In genomic region chr7:119532924-119533323, GRCm38 (mm10) we compare ENCODE assay signal across 38 mouse cellular contexts. TPM values are rescaled to one million over a fixed set of nuclear protein-coding genes. Genes with fewer than 3 reads are reported as not detected.
"Had no signal": no experiment of that assay in that cellular context is flagged by ENCODE, and none has a peak within 500 bp of the region (broad histone marks: within the 10 kb centered on the region; RNA-seq: fewer than 3 reads in every experiment).

No protein-coding gene starts in this region.

- H3K4me1 ChIP-seq: limb, embryonic 10.5 days; limb, embryonic 12.5 days; limb, embryonic 13.5 days; limb, embryonic 15.5 days; liver, embryonic 12.5 days; liver, embryonic 13.5 days; liver, embryonic 15.5 days; lung, embryonic 15.5 days; megakaryocyte, embryonic 14.5 days; midbrain, embryonic 10.5 days; midbrain, embryonic 12.5 days; midbrain, embryonic 13.5 days; midbrain, embryonic 15.5 days; neural tube, embryonic 12.5 days had no signal

- H3K9ac ChIP-seq: limb, embryonic 12.5 days; limb, embryonic 13.5 days; limb, embryonic 15.5 days; liver, embryonic 12.5 days; liver, embryonic 13.5 days; liver, embryonic 14.5 days; liver, embryonic 15.5 days; liver, postnatal 0 days; lung, embryonic 14.5 days; lung, embryonic 15.5 days; midbrain, embryonic 12.5 days; midbrain, embryonic 13.5 days; midbrain, embryonic 15.5 days; neural tube, embryonic 12.5 days had no signal

- H3K4me2 ChIP-seq: limb, embryonic 12.5 days; limb, embryonic 13.5 days; limb, embryonic 15.5 days; liver, embryonic 11.5 days; liver, embryonic 12.5 days; liver, embryonic 13.5 days; liver, embryonic 15.5 days; lung, embryonic 14.5 days; lung, embryonic 15.5 days; midbrain, embryonic 11.5 days; midbrain, embryonic 12.5 days; midbrain, embryonic 13.5 days; midbrain, embryonic 15.5 days; neural tube, embryonic 12.5 days had no signal

- H3K4me3 ChIP-seq: limb, embryonic 10.5 days; limb, embryonic 12.5 days; limb, embryonic 13.5 days; limb, embryonic 15.5 days; liver, embryonic 12.5 days; liver, embryonic 13.5 days; liver, embryonic 15.5 days; lung, embryonic 15.5 days; megakaryocyte, embryonic 14.5 days; midbrain, embryonic 10.5 days; midbrain, embryonic 12.5 days; midbrain, embryonic 13.5 days; midbrain, embryonic 15.5 days; myocyte; neural tube, embryonic 12.5 days had no signal

- H3K9me3 ChIP-seq: limb, embryonic 10.5 days; limb, embryonic 12.5 days; limb, embryonic 13.5 days; limb, embryonic 15.5 days; liver, embryonic 12.5 days; liver, embryonic 13.5 days; liver, embryonic 15.5 days; lung, embryonic 15.5 days; megakaryocyte, embryonic 14.5 days; midbrain, embryonic 10.5 days; midbrain, embryonic 12.5 days; midbrain, embryonic 13.5 days; midbrain, embryonic 15.5 days; neural tube, embryonic 12.5 days had no signal

- H3K36me3 ChIP-seq: limb, embryonic 10.5 days; limb, embryonic 12.5 days; limb, embryonic 13.5 days; limb, embryonic 15.5 days; liver, embryonic 12.5 days; liver, embryonic 13.5 days; liver, embryonic 15.5 days; lung, embryonic 15.5 days; midbrain, embryonic 10.5 days; midbrain, embryonic 12.5 days; midbrain, embryonic 13.5 days; midbrain, embryonic 15.5 days; neural tube, embryonic 12.5 days had no signal

- DNase-seq: left cerebral cortex, postnatal 4 days; liver; liver, embryonic 13.5 days; liver, postnatal 0 days; lung, adult 18-20 months; lung, adult 2 months; lung, embryonic 14.5 days; lung, postnatal 10 days; lung, postnatal 14 days; lung, postnatal 36 days; lung, postnatal 4 days; midbrain, embryonic 14.5 days had no signal

- H3K27ac ChIP-seq: limb, embryonic 10.5 days; limb, embryonic 12.5 days; limb, embryonic 13.5 days; limb, embryonic 15.5 days; liver, embryonic 12.5 days; liver, embryonic 13.5 days; liver, embryonic 14.5 days; liver, embryonic 15.5 days; lung, embryonic 15.5 days; macrophage; midbrain, embryonic 10.5 days; midbrain, embryonic 12.5 days; midbrain, embryonic 13.5 days; midbrain, embryonic 15.5 days; neural tube, embryonic 12.5 days had no signal

- ATAC-seq: liver, embryonic 12.5 days; liver, postnatal 0 days; lung, postnatal 0 days; midbrain, embryonic 13.5 days; midbrain, embryonic 15.5 days; midbrain, embryonic 16.5 days had no signal

- H3K27me3 ChIP-seq: limb, embryonic 12.5 days; limb, embryonic 13.5 days; limb, embryonic 15.5 days; liver, embryonic 12.5 days; liver, embryonic 13.5 days; liver, embryonic 15.5 days; lung, embryonic 15.5 days; megakaryocyte, embryonic 14.5 days; midbrain, embryonic 12.5 days; midbrain, embryonic 13.5 days; midbrain, embryonic 15.5 days; neural tube, embryonic 12.5 days had no signal

RNA-seq across cellular contexts. Expression of gene Pdilt, which starts 9.6 kb away (rescaled TPM):
- polyA plus RNA-seq: limb, embryonic 10.5 days; limb, embryonic 11.5 days; limb, embryonic 12.5 days; limb, embryonic 13.5 days; limb, embryonic 14.5 days; limb, embryonic 15.5 days; liver, embryonic 11.5 days; liver, embryonic 12.5 days; liver, embryonic 13.5 days; liver, embryonic 14.5 days; liver, embryonic 15.5 days; liver, embryonic 16.5 days; lung, adult 2 months; lung, embryonic 15.5 days; lung, embryonic 16.5 days; lung, postnatal 0 days; macrophage; midbrain, embryonic 10.5 days; midbrain, embryonic 11.5 days; midbrain, embryonic 12.5 days; midbrain, embryonic 15.5 days; myocyte had no signal

RNA-seq across cellular contexts. Expression of gene Acsm5, which starts 13.7 kb away (rescaled TPM):
- polyA plus RNA-seq: limb, embryonic 10.5 days; limb, embryonic 11.5 days; limb, embryonic 12.5 days; limb, embryonic 13.5 days; limb, embryonic 14.5 days; limb, embryonic 15.5 days; liver, embryonic 11.5 days; liver, embryonic 12.5 days; liver, embryonic 13.5 days; lung, embryonic 15.5 days; lung, embryonic 16.5 days; macrophage; midbrain, embryonic 10.5 days; midbrain, embryonic 11.5 days; midbrain, embryonic 12.5 days; midbrain, embryonic 13.5 days; midbrain, embryonic 14.5 days; midbrain, embryonic 15.5 days; myocyte; neural tube, embryonic 11.5 days; neural tube, embryonic 12.5 days had no signal

RNA-seq across cellular contexts. Expression of gene Acsm2, which starts 21.2 kb away (rescaled TPM):
- polyA plus RNA-seq: limb, embryonic 10.5 days; limb, embryonic 11.5 days; limb, embryonic 12.5 days; limb, embryonic 13.5 days; limb, embryonic 14.5 days; limb, embryonic 15.5 days; liver, embryonic 11.5 days; liver, embryonic 12.5 days; liver, embryonic 13.5 days; liver, embryonic 14.5 days; liver, embryonic 15.5 days; liver, embryonic 16.5 days; lung, adult 2 months; lung, embryonic 14.5 days; lung, embryonic 16.5 days; lung, postnatal 0 days; macrophage; midbrain, embryonic 10.5 days; midbrain, embryonic 11.5 days; midbrain, embryonic 12.5 days; midbrain, embryonic 13.5 days; midbrain, embryonic 14.5 days; midbrain, embryonic 15.5 days; midbrain, embryonic 16.5 days; midbrain, postnatal 0 days; myocyte; neural tube, embryonic 11.5 days; neural tube, embryonic 12.5 days had no signal

RNA-seq across cellular contexts. Expression of gene Umod, which starts 53.8 kb away (rescaled TPM):
- polyA plus RNA-seq: limb, embryonic 10.5 days; limb, embryonic 11.5 days; limb, embryonic 12.5 days; limb, embryonic 13.5 days; limb, embryonic 14.5 days; limb, embryonic 15.5 days; liver, embryonic 11.5 days; liver, embryonic 12.5 days; liver, embryonic 13.5 days; liver, embryonic 14.5 days; liver, embryonic 15.5 days; liver, embryonic 16.5 days; liver, postnatal 0 days; lung, embryonic 14.5 days; lung, embryonic 15.5 days; lung, embryonic 16.5 days; lung, postnatal 0 days; macrophage; midbrain, embryonic 10.5 days; midbrain, embryonic 11.5 days; midbrain, embryonic 12.5 days; midbrain, embryonic 13.5 days; midbrain, embryonic 14.5 days; midbrain, embryonic 15.5 days; midbrain, embryonic 16.5 days; midbrain, postnatal 0 days; myocyte; neural tube, embryonic 11.5 days; neural tube, embryonic 12.5 days had no signal
